Mouse (Mus musculus) gastrocnemius, postnatal 25 days (tissue): Measurements from ENCODE around the gene Gpr39. TPM values are rescaled to one million over a fixed set of nuclear protein-coding genes. Genes with fewer than 3 reads are reported as not detected.

Experiments
- DNase-seq: peaks from one replicate; pipeline ENCODE4 v3.0.0; 2022
- total RNA-seq, 2 experiments: library from RNA; stranded (reverse); gene quantifications; 1 replicate in 1 of 2; 2 replicates in 1 of 2; pipeline ENCODE4 v1.2.3; 2021

Gene Gpr39
- total RNA-seq, 2 experiments from 2014 or later: not detected

GRCm38 (mm10) chr1:125808426-125808825 is 131.6 kb downstream of the Gpr39 start:
- no peak for DNase-seq

- no peak for DNase-seq
Observed at GRCm38 (mm10) chr1:125813141-125813782, 136.5 kb downstream of the Gpr39 start.

- DNase-seq: no peak
Observed at GRCm38 (mm10) chr1:125821101-125821500, 144.3 kb downstream of the Gpr39 start.

- no peak for DNase-seq
Observed at GRCm38 (mm10) chr1:125823611-125824010, 146.8 kb downstream of the Gpr39 start.

- no peak for DNase-seq
Observed at GRCm38 (mm10) chr1:125837507-125837906, 160.7 kb downstream of the Gpr39 start.

- DNase-seq: no peak
Observed at GRCm38 (mm10) chr1:125839746-125840392, 163.1 kb downstream of the Gpr39 start.

GRCm38 (mm10) chr1:125854646-125855045 is 177.9 kb downstream of the Gpr39 start:
- no peak for DNase-seq

- no peak for DNase-seq
Observed at GRCm38 (mm10) chr1:125858631-125859030, 181.8 kb downstream of the Gpr39 start.

- no peak for DNase-seq
Observed at GRCm38 (mm10) chr1:125870056-125870455, 193.3 kb downstream of the Gpr39 start.

GRCm38 (mm10) chr1:125893158-125893557 is 216.4 kb downstream of the Gpr39 start:
- no peak for DNase-seq

- no peak for DNase-seq
Observed at GRCm38 (mm10) chr1:125910211-125910870, 233.5 kb downstream of the Gpr39 start.

GRCm38 (mm10) chr1:125910871-125911265 is 234.1 kb downstream of the Gpr39 start:
- DNase-seq: no peak

- no peak for DNase-seq
Observed at GRCm38 (mm10) chr1:125911337-125911900, 234.6 kb downstream of the Gpr39 start.

- DNase-seq: peak; percentile 24
Observed at GRCm38 (mm10) chr1:125911901-125912445, 235.2 kb downstream of the Gpr39 start.

- DNase-seq: no peak
Observed at GRCm38 (mm10) chr1:125912601-125913600, 236.1 kb downstream of the Gpr39 start, which contains the start of gene Lypd1. Gene Lypd1, minus strand, starts transcription at chr1:125913101.

- DNase-seq: no peak
Observed at GRCm38 (mm10) chr1:125920696-125921095, 243.9 kb downstream of the Gpr39 start.

- no peak for DNase-seq
Observed at GRCm38 (mm10) chr1:125923062-125923461, 246.3 kb downstream of the Gpr39 start.
